Mouse (Mus musculus): ENCODE results near the gene Bst1. TPM values are rescaled to one million over a fixed set of nuclear protein-coding genes. Genes with fewer than 3 reads are reported as not detected.

Bst1 gene
- polyA plus RNA-seq, 1 experiment from 2014 or later: 0.36 TPM

- no peaks in the 10 kb centered on the region for H3K36me3 ChIP-seq
- H3K4me2 ChIP-seq (replicated peaks): no peak overlapping the region
- no peak overlapping the region for H3K9ac ChIP-seq
- 0 out of 2 replicates have a peak, but pooled peaks cover 7% of the 10 kb centered on the region for H3K4me1 ChIP-seq
- WGBS: 84% methylated on average over 5 of the region's 5 CpGs
- no peak overlapping the region for H3K27ac ChIP-seq
- peaks cover 5% of the 10 kb centered on the region; the same call in 1 of the 2 replicates for H3K9me3 ChIP-seq
- ATAC-seq (ENCODE audit: insufficient number of reproducible peaks, insufficient read depth, low FRiP score, low TSS enrichment): no peak
- H3K27me3 ChIP-seq: no peaks in the 10 kb centered on the region
- no peak overlapping the region for H3K4me3 ChIP-seq
Measured at GRCm38 (mm10) chr5:43845083-43845482, 26.4 kb downstream of the Bst1 start.

DNA sequence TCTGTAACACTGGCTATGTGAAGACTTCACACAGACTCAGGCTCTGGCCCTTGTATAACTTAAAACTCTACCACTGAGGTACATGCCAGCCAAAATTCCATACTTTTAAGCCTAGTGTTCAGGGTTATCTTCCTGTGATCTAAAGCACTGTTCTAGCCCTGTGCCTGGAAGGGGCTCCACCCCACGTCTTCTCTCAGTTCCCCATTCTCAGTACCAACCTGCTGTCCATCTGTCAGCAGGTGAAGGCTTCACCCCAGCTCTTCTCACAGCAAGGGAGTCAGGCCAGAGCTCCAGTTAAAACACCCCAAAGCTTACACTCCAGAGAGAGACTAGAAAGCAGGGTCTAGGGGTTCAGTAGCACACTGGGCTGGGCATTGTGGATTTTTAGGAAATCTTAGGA is 27.0 kb downstream of the Bst1 start:
- H3K4me2 ChIP-seq (replicated peaks): no peak overlapping the region
- H3K36me3 ChIP-seq: no peaks in the 10 kb centered on the region
- H3K4me3 ChIP-seq: no peak overlapping the region
- H3K4me1 ChIP-seq: 0 out of 2 replicates have a peak, but pooled peaks cover 7% of the 10 kb centered on the region
- H3K9ac ChIP-seq: no peak overlapping the region
- no peak for ATAC-seq (ENCODE audit: insufficient number of reproducible peaks, insufficient read depth, low FRiP score, low TSS enrichment)
- H3K27me3 ChIP-seq: no peaks in the 10 kb centered on the region
- H3K9me3 ChIP-seq: peaks cover 5% of the 10 kb centered on the region; the same call in 1 of the 2 replicates
- no peak overlapping the region for H3K27ac ChIP-seq
- 50% methylated on average over 1 of the region's 1 CpGs for WGBS

DNA sequence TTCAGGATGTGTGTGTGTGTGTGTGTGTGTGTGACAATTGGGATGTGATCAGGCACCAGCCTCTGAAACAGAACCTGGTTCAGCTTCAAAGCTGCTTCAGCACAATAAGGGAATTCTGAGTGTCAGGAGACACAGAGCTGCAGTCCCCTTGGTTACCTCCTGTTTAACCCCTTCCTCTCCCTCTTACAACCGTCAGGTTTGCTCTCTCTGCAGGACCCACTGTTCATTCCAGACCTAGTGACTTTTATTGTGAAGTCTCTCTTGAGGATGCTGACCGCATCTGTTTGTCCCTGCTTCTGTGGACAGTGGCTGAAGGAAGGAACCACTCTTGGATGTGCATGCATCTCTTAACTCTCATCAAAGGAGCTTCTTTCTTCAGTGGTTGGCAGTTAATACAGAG is 27.5 kb downstream of the Bst1 start:
- H3K4me2 ChIP-seq (replicated peaks): no peak overlapping the region
- H3K27ac ChIP-seq: no peak overlapping the region; the same call in 1 of the 2 replicates
- H3K27me3 ChIP-seq: no peaks in the 10 kb centered on the region
- H3K4me1 ChIP-seq: 0 out of 2 replicates have a peak, but pooled peaks cover 7% of the 10 kb centered on the region
- peaks cover 5% of the 10 kb centered on the region; the same call in 1 of the 2 replicates for H3K9me3 ChIP-seq
- no peak for ATAC-seq (ENCODE audit: insufficient number of reproducible peaks, insufficient read depth, low FRiP score, low TSS enrichment)
- 15% methylated on average over 2 of the region's 2 CpGs for WGBS
- no peaks in the 10 kb centered on the region for H3K36me3 ChIP-seq
- no peak overlapping the region for H3K4me3 ChIP-seq
- H3K9ac ChIP-seq: no peak overlapping the region

- H3K27ac ChIP-seq: no peak overlapping the region
- H3K9me3 ChIP-seq: peaks cover 5% of the 10 kb centered on the region; the same call in 1 of the 2 replicates
- no peak overlapping the region for H3K4me2 ChIP-seq (replicated peaks)
- no peak overlapping the region for H3K9ac ChIP-seq
- no peaks in the 10 kb centered on the region for H3K27me3 ChIP-seq
- ATAC-seq (ENCODE audit: insufficient number of reproducible peaks, insufficient read depth, low FRiP score, low TSS enrichment): no peak
- no peak overlapping the region for H3K4me3 ChIP-seq
- H3K4me1 ChIP-seq: 0 out of 2 replicates have a peak, but pooled peaks cover 7% of the 10 kb centered on the region
- no peaks in the 10 kb centered on the region for H3K36me3 ChIP-seq
Measured at GRCm38 (mm10) chr5:43847555-43847954, 28.9 kb downstream of the Bst1 start.

GRCm38 (mm10) chr5:43848275-43848674 is 29.6 kb downstream of the Bst1 start:
- no peak overlapping the region for H3K9ac ChIP-seq
- H3K4me2 ChIP-seq (replicated peaks): no peak overlapping the region
- no peak overlapping the region for H3K4me3 ChIP-seq
- WGBS: 88% methylated on average over 3 of the region's 3 CpGs
- no peaks in the 10 kb centered on the region for H3K27me3 ChIP-seq
- H3K4me1 ChIP-seq: 0 out of 2 replicates have a peak, but pooled peaks cover 7% of the 10 kb centered on the region
- no peak overlapping the region for H3K27ac ChIP-seq
- ATAC-seq (ENCODE audit: insufficient number of reproducible peaks, insufficient read depth, low FRiP score, low TSS enrichment): no peak
- H3K36me3 ChIP-seq: no peaks in the 10 kb centered on the region
- H3K9me3 ChIP-seq: peaks cover 5% of the 10 kb centered on the region; the same call in 1 of the 2 replicates

GRCm38 (mm10) chr5:43853096-43853867 is 34.6 kb downstream of the Bst1 start:
- Histone ChIP-seq H3K4me3 (no peak overlapping the region), H3K9ac (no peak overlapping the region), H3K4me2 (replicated peaks) (no peak overlapping the region), H3K9me3 (no peaks in the 10 kb centered on the region), H3K27me3 (no peaks in the 10 kb centered on the region), H3K36me3 (no peaks in the 10 kb centered on the region), H3K4me1 (no peaks in the 10 kb centered on the region), H3K27ac (no peak overlapping the region)
- no peak for ATAC-seq (ENCODE audit: insufficient number of reproducible peaks, insufficient read depth, low FRiP score, low TSS enrichment)
- 79% methylated on average over 11 of the region's 11 CpGs for WGBS

GRCm38 (mm10) chr5:43853868-43854488 is 35.3 kb downstream of the Bst1 start:
- Histone ChIP-seq H3K4me2 (replicated peaks) (no peak overlapping the region), H3K9me3 (no peaks in the 10 kb centered on the region), H3K4me1 (no peaks in the 10 kb centered on the region), H3K27me3 (no peaks in the 10 kb centered on the region), H3K36me3 (no peaks in the 10 kb centered on the region), H3K9ac (no peak overlapping the region), H3K4me3 (no peak overlapping the region), H3K27ac (no peak overlapping the region)
- no peak for ATAC-seq (ENCODE audit: insufficient number of reproducible peaks, insufficient read depth, low FRiP score, low TSS enrichment)
- WGBS: 78% methylated on average over 7 of the region's 7 CpGs

DNA sequence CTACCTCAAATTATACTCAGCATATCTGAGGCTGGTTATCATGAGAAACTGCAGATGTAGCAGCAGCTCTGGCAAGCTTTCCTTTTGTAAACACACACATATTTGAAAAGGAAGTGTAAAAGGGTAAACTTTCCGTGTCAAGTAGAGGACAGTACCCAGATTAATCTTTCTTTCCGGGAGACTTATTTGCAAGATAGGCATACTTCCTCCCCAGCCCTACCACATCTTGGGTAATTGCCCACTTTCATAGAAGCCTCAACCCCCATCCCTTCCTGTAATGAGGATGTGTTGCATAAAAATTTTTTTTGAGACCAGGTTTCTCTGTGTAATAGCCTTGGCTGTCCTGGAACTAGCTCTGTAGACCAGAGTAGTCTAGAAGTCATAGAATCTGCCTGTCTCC is 37.1 kb downstream of the Bst1 start:
- Histone ChIP-seq H3K9ac (no peak overlapping the region), H3K27me3 (no peaks in the 10 kb centered on the region), H3K27ac (no peak overlapping the region), H3K4me1 (no peaks in the 10 kb centered on the region), H3K4me2 (replicated peaks) (no peak overlapping the region), H3K9me3 (no peaks in the 10 kb centered on the region), H3K4me3 (no peak overlapping the region), H3K36me3 (no peaks in the 10 kb centered on the region)
- ATAC-seq (ENCODE audit: insufficient number of reproducible peaks, insufficient read depth, low FRiP score, low TSS enrichment): no peak
- 68% methylated on average over 2 of the region's 2 CpGs for WGBS

GRCm38 (mm10) chr5:43859663-43860062 is 41.0 kb downstream of the Bst1 start:
- 88% methylated on average over 8 of the region's 8 CpGs for WGBS
- ATAC-seq (ENCODE audit: insufficient number of reproducible peaks, insufficient read depth, low FRiP score, low TSS enrichment): no peak
- no peaks in the 10 kb centered on the region for H3K4me1 ChIP-seq
- H3K4me2 ChIP-seq (replicated peaks): no peak overlapping the region
- H3K27me3 ChIP-seq: no peaks in the 10 kb centered on the region
- no peak overlapping the region for H3K9ac ChIP-seq
- H3K27ac ChIP-seq: no peak overlapping the region
- no peaks in the 10 kb centered on the region for H3K36me3 ChIP-seq
- no peaks in the 10 kb centered on the region for H3K9me3 ChIP-seq
- no peak overlapping the region for H3K4me3 ChIP-seq

DNA sequence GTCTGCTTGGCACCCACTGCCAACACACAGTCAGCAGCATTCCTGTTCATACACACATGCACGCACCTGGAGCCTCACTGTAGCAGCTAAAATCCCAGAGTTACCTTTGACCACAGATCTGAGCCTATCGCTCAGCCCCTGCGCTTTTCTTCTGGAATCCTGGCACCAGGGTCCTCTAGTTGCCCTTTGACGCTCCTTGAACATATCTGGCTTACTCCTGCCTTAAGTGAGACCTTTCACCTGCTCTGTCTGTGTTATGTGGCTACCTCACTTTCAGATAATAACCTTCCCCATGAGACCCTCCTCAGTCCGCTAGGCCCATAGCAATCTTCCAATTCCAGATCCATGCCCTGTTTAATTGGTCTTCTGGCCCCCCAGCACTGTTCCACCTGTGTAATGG is 41.4 kb downstream of the Bst1 start:
- ATAC-seq (ENCODE audit: insufficient number of reproducible peaks, insufficient read depth, low FRiP score, low TSS enrichment): no peak
- WGBS: 81% methylated on average over 5 of the region's 5 CpGs
- no peak overlapping the region for H3K9ac ChIP-seq

DNA sequence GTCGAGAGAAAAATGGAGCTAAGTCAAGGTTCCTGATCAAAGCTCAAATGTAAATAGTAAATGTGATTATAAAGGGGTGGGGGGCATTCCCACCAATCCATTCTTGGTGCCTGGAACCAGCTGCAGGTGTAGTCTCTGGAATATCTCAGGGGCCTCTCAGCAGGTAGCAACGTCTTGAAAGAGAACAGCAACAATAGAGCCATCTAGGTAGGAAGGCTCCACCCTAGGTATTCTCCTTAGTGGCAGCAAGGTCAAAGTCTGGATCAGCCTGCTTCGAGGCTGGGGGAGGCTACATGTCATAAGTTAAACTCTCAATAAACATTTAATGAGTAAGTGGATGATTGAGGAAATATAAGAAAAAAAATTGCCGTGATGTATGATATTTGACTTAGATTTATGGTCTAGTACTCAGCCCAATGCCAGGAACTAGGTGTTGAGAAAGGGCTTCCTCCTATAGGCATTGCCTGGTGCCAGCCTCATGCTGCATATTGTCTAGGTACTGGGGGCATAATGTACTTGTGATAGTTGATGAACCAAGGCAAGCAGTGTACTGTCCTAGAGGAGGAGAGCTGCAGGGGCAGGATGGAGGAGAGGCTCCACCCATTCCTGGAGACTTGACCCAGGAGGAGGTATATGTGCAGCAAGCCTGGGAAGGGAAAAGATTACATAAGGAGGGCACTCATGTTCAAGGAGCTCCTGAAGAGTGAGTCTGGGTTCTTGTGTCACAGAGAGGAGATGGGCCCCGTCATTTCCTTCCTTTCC is 42.2 kb downstream of the Bst1 start:
- no peak overlapping the region for H3K4me3 ChIP-seq
- no peaks in the 10 kb centered on the region for H3K9me3 ChIP-seq
- H3K27me3 ChIP-seq: no peaks in the 10 kb centered on the region
- no peak overlapping the region for H3K4me2 ChIP-seq (replicated peaks)
- WGBS: 73% methylated on average over 5 of the region's 5 CpGs
- H3K9ac ChIP-seq: no peak overlapping the region
- no peak for ATAC-seq (ENCODE audit: insufficient number of reproducible peaks, insufficient read depth, low FRiP score, low TSS enrichment)
- H3K4me1 ChIP-seq: no peaks in the 10 kb centered on the region
- no peaks in the 10 kb centered on the region for H3K36me3 ChIP-seq
- H3K27ac ChIP-seq: no peak overlapping the region

More for the DNA sequence above, 41.4 kb downstream of the Bst1 start:
- no peaks in the 10 kb centered on the region for H3K4me1 ChIP-seq
- H3K27me3 ChIP-seq: no peaks in the 10 kb centered on the region
- H3K36me3 ChIP-seq: no peaks in the 10 kb centered on the region
- H3K4me3 ChIP-seq: no peak overlapping the region
- H3K9me3 ChIP-seq: no peaks in the 10 kb centered on the region
- H3K4me2 ChIP-seq (replicated peaks): no peak overlapping the region
- H3K27ac ChIP-seq: no peak overlapping the region
